Mouse (Mus musculus): ENCODE data around the gene Cmbl.

DNA sequence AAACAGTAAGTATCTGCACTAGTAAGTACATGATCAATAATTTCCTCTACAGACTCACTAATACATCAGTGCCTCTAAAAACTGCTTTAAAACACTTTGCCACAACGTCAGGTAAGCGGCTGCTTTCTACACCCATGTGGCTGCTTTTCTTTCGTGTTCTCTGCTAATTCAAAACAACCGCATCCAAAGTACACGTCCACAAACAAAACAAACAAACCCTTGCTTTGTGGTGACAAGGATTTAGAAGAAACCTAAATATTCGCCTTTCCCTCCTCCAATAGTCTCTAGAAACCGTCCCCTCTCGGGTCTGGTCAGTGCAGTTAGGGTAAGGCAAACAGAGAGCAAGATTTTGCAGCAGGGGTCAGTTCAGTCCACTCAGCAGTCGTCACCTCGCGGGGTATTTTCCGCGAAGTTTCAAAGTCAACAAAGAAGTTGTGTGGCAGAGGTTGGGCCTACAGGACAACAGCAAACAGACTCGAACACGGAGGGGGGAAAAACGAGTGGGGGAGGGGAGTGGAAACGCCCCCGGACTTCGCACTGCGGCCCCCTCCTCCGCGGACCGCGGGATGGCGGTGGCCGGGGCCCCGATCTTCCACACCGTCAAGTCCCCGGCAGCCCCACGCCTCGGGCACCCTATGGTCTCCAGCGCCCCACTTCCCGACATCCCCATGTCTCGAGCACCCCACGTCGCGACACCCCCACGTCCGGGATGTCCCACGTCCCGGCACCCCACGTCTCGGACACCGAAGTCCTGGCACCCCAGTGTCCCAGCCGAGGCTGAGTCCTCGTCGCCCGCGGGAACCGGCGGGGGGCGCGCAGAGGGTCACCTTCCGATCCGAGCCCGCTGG, 35.2 kb upstream of the Cmbl start:
- no peak; the same call in 1 of the 2 replicates for TF ChIP-seq POLR2A (IDR thresholded peaks at IDR 0.05; ENCODE audit: control insufficient read depth, extremely low read depth, insufficient read depth, low read length, poor library complexity)
- no peak for TF ChIP-seq CTCF (IDR thresholded peaks at IDR 0.05; ENCODE audit: borderline replicate concordance, control insufficient read depth, extremely low read depth, insufficient read depth, low read length, poor library complexity)

Data from thymus, adult 2 months (tissue).